Mouse (Mus musculus) E14TG2a.4 (cell line): ENCODE results near the gene Tas2r135.

Source experiments
- CTCF ChIP-seq: conservative IDR thresholded peaks from 2 replicates; pipeline ENCODE4 v1.5.1; 2014; ENCODE audit warnings: low read length
- NANOG ChIP-seq: IDR thresholded peaks from 2 replicates; pipeline ENCODE4 v1.6.1; 2014; ENCODE audit warnings: borderline replicate concordance, low read length, mixed read lengths
- POU5F1 ChIP-seq: IDR thresholded peaks from 2 replicates; pipeline ENCODE4 v1.6.1; 2014; ENCODE audit warnings: low read length, borderline replicate concordance

- TF ChIP-seq CTCF (no peak), NANOG (no peak), POU5F1 (no peak)
These were observed 31.4 kb upstream of the Tas2r135 start for GRCm38 (mm10) chr6:42373669-42374430.
